22 mouse cellular contexts compared by ENCODE assay signal in the genomic region with DNA sequence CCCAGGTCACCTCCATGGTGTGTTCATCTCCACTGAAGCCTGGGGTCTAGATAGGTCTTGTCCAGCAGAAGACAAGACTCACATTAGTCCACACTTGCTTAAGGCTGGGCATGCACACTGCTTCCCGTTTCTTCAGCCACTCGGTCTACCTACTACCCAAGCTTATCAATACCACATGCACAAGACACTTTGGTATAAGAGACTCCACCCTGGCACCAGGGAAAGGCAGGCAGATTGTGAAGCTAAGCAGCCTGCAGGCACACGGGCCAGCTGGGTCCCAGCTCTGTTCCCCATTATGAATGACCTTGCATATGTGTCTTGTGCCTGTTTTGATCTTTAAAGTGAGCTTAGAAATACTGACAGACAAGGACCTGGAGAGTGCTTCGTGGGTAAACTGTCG. TPM values are rescaled to one million over a fixed set of nuclear protein-coding genes. Genes with fewer than 3 reads are reported as not detected.
"Had no signal": no experiment of that assay in that cellular context is flagged by ENCODE, and none has a peak within 500 bp of the region (broad histone marks: within the 10 kb centered on the region; RNA-seq: fewer than 3 reads in every experiment).

No protein-coding gene starts in this region.

- H3K4me2 ChIP-seq: liver, embryonic 13.5 days; midbrain, embryonic 15.5 days; neural tube, embryonic 13.5 days had no signal

- H3K4me3 ChIP-seq: layer of hippocampus, adult 2 months; left cerebral cortex, adult 2 months; liver, embryonic 13.5 days; midbrain, embryonic 10.5 days; midbrain, embryonic 15.5 days; neural tube, embryonic 13.5 days had no signal

- H3K36me3 ChIP-seq: liver, embryonic 13.5 days; midbrain, embryonic 10.5 days; midbrain, embryonic 15.5 days; neural tube, embryonic 13.5 days had no signal

- ATAC-seq: midbrain, embryonic 15.5 days had no signal

- H3K27me3 ChIP-seq: midbrain, embryonic 15.5 days; neural tube, embryonic 13.5 days had no signal

- H3K9ac ChIP-seq: liver, embryonic 13.5 days; midbrain, embryonic 15.5 days; neural tube, embryonic 13.5 days had no signal

- H3K27ac ChIP-seq: layer of hippocampus, adult 2 months; left cerebral cortex, adult 2 months; liver, embryonic 13.5 days; midbrain, embryonic 10.5 days; midbrain, embryonic 15.5 days; neural tube, embryonic 13.5 days had no signal

- H3K9me3 ChIP-seq: liver, embryonic 13.5 days; midbrain, embryonic 10.5 days; midbrain, embryonic 15.5 days; neural tube, embryonic 13.5 days had no signal

- DNase-seq: kidney, adult 11 months; kidney, adult 8-10 months; kidney, postnatal 14 days; layer of hippocampus, adult 9-11 months; layer of hippocampus, postnatal 36 days; liver, embryonic 13.5 days; lung, adult 2 months; lung, postnatal 14 days; lung, postnatal 4 days; thymus, adult 18-20 months; thymus, postnatal 36 days had no signal

RNA-seq across cellular contexts. Expression of gene Cldn14, which starts 0.7 kb away (rescaled TPM):
- total RNA-seq: megakaryocyte, adult 5-6 weeks had no signal
- polyA plus RNA-seq: limb, embryonic 11.5 days; limb, embryonic 14.5 days; lung, embryonic 16.5 days; midbrain, embryonic 10.5 days; midbrain, embryonic 15.5 days; spleen, adult 2 months; urinary bladder, adult 2 months had no signal
